Mouse (Mus musculus) midbrain, embryonic 16.5 days (tissue): ENCODE data around the gene Lhpp. TPM values are rescaled to one million over a fixed set of nuclear protein-coding genes. Genes with fewer than 3 reads are reported as not detected.

Experiments used
- ATAC-seq: fragments of 200-750 bp; cut with Nextera tagmentation; 2 replicates; pipeline ENCODE4 v1.8.0; 2017; ENCODE audit warnings: moderate TSS enrichment
- H3K27ac ChIP-seq: fragments of 300-500 bp; sonication (generic); 2 replicates; pipeline ENCODE4 v1.5.1; 2014; ENCODE audit warnings: mild to moderate bottlenecking, low read length, mixed read lengths
- H3K27me3 ChIP-seq: fragments of 300-500 bp; sonication (generic); 2 replicates; pipeline ENCODE4 v1.6.1; 2014; ENCODE audit warnings: low read depth, low read length, mixed read lengths; ENCODE audit not compliant: control insufficient read depth, insufficient read depth
- H3K36me3 ChIP-seq: fragments of 300-500 bp; sonication (generic); 2 replicates; pipeline ENCODE4 v1.6.1; 2014; ENCODE audit warnings: mild to moderate bottlenecking, low read length, moderate library complexity, mixed read lengths; ENCODE audit not compliant: control insufficient read depth, insufficient read depth
- H3K4me1 ChIP-seq: fragments of 300-500 bp; sonication (generic); 2 replicates; pipeline ENCODE4 v1.6.1; 2014; ENCODE audit warnings: mild to moderate bottlenecking, low read length, mixed read lengths; ENCODE audit not compliant: control insufficient read depth, insufficient read depth
- H3K4me2 ChIP-seq: fragments of 300-500 bp; sonication (generic); 2 replicates; pipeline ENCODE4 v1.6.1; 2014; ENCODE audit warnings: mild to moderate bottlenecking, low read length, mixed read lengths
- H3K4me3 ChIP-seq: fragments of 300-500 bp; sonication (generic); 2 replicates; pipeline ENCODE4 v1.5.1; 2014; ENCODE audit warnings: low read depth, mild to moderate bottlenecking, low read length, moderate library complexity, mixed read lengths
- H3K9ac ChIP-seq: fragments of 300-500 bp; sonication (generic); 2 replicates; pipeline ENCODE4 v1.6.1; 2014; ENCODE audit warnings: low read depth, low read length, mixed read lengths
- H3K9me3 ChIP-seq: fragments of 300-500 bp; sonication (generic); replicated peaks from 2 replicates; pipeline ENCODE4 v1.6.1; 2014; ENCODE audit warnings: mild to moderate bottlenecking, low read length, mixed read lengths; ENCODE audit not compliant: control insufficient read depth, poor library complexity, severe bottlenecking
- WGBS: fragments of 180-500 bp; shearing (Covaris S2); extraction: QIAGEN DNeasy Blood & Tissue Kit; methylation state at CpG from one replicate; pipeline ENCODE4 v1.1.7; 2014; 5-methylcytosine and 5-hydroxymethylcytosine counted together
- polyA plus RNA-seq: library from polyadenylated mRNA; unstranded; fragments of >200 nt; fragmentation: Nextera tagmentation; extraction: Ambion mirVana; gene quantifications from 2 replicates; pipeline ENCODE4 v1.2.1, GENCODE M21; 2015

Lhpp gene
- polyA plus RNA-seq, 1 experiment from 2014 or later, result 51.3 TPM

GRCm38 (mm10) chr7:132665664-132666382 is 55.4 kb downstream of the Lhpp start:
- H3K4me1 ChIP-seq, result no peaks in the 10 kb centered on the region
- no peak overlapping the region for H3K4me3 ChIP-seq
- ATAC-seq, result no peak
- no peak overlapping the region for H3K9ac ChIP-seq
- H3K27me3 ChIP-seq, result no peaks in the 10 kb centered on the region
- H3K36me3 ChIP-seq, result no peaks in the 10 kb centered on the region
- no peak overlapping the region for H3K27ac ChIP-seq
- WGBS, result 34% methylated on average over 7 of the region's 8 CpGs
- no peak overlapping the region for H3K4me2 ChIP-seq
- no peaks in the 10 kb centered on the region for H3K9me3 ChIP-seq

DNA sequence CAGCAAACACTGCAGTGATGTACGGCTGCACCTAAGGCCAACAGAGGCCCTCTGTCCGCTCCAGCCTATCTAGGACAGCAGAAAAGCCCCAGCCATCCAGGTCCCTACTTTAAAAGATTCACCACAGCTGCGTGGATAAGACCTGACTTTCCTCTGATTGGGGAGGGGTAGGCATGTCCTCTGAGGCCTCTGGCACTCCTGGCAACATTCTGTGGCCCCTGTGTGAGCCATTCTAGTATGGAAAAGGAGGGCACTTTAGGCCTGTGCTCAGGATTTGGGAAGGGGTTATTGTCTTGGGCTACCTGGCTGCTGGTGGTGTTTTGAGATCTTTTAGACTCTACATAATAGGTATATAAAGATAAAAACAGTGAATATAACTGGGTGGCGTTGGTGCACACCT is 56.1 kb downstream of the Lhpp start:
- no peak overlapping the region for H3K4me2 ChIP-seq
- H3K27me3 ChIP-seq, result no peaks in the 10 kb centered on the region
- H3K4me3 ChIP-seq, result no peak overlapping the region
- H3K4me1 ChIP-seq, result no peaks in the 10 kb centered on the region
- no peaks in the 10 kb centered on the region for H3K9me3 ChIP-seq
- no peaks in the 10 kb centered on the region for H3K36me3 ChIP-seq
- H3K9ac ChIP-seq, result no peak overlapping the region
- 73% methylated on average over 4 of the region's 4 CpGs for WGBS
- H3K27ac ChIP-seq, result no peak overlapping the region
- ATAC-seq, result no peak

DNA sequence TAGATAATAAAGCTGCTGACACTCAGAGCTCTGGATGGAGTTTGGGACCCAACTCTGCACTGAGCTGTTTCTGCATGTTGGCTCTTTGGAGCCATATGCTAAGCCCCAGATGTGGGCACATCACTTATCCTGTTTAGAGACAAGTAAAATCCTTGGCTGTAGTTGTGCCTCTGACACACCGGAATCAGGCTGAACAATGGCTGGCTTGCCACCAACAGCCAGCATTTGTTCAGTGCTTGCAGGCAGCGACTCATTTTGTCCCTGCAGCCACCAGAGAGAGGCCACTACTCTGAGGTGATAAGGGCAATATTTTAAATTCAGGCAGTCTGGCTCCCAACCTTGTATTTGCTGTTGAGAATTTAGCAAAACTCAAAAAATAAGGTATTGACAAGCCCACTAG is 58.2 kb downstream of the Lhpp start:
- Histone ChIP-seq H3K27ac (no peak overlapping the region), H3K4me1 (no peaks in the 10 kb centered on the region), H3K36me3 (no peaks in the 10 kb centered on the region), H3K9me3 (no peaks in the 10 kb centered on the region), H3K27me3 (no peaks in the 10 kb centered on the region), H3K4me3 (no peak overlapping the region), H3K4me2 (no peak overlapping the region), H3K9ac (no peak overlapping the region)
- ATAC-seq, result no peak
- 68% methylated on average over 2 of the region's 2 CpGs for WGBS

GRCm38 (mm10) chr7:132669999-132670862 is 59.8 kb downstream of the Lhpp start:
- no peak overlapping the region for H3K4me3 ChIP-seq
- no peak for ATAC-seq
- H3K4me2 ChIP-seq, result no peak overlapping the region
- no peak overlapping the region for H3K9ac ChIP-seq
- 85% methylated on average over 20 of the region's 20 CpGs for WGBS
- no peaks in the 10 kb centered on the region for H3K4me1 ChIP-seq
- H3K27me3 ChIP-seq, result no peaks in the 10 kb centered on the region
- no peaks in the 10 kb centered on the region for H3K36me3 ChIP-seq
- no peak overlapping the region for H3K27ac ChIP-seq
- no peaks in the 10 kb centered on the region for H3K9me3 ChIP-seq

DNA sequence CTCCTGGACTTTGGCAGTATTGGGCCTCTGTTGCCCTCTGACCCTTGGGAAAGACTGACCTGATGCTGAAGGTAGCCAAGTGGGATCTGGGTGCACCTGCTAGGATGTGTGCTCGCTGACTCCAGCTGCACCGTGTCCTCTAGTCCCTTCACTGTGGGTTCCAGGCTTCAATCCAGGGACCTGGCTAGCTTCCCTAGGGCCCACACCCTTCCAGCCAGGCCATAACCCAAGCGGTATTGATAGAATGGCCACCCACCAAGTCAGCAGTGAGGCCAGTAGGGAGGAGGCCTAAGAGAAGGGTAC is 60.4 kb downstream of the Lhpp start:
- WGBS, result 93% methylated on average over 3 of the region's 3 CpGs
- ATAC-seq, result no peak
- Histone ChIP-seq H3K27ac (no peak overlapping the region), H3K4me2 (no peak overlapping the region), H3K9me3 (no peaks in the 10 kb centered on the region), H3K4me3 (no peak overlapping the region), H3K9ac (no peak overlapping the region), H3K27me3 (no peaks in the 10 kb centered on the region), H3K4me1 (no peaks in the 10 kb centered on the region), H3K36me3 (no peaks in the 10 kb centered on the region)

DNA sequence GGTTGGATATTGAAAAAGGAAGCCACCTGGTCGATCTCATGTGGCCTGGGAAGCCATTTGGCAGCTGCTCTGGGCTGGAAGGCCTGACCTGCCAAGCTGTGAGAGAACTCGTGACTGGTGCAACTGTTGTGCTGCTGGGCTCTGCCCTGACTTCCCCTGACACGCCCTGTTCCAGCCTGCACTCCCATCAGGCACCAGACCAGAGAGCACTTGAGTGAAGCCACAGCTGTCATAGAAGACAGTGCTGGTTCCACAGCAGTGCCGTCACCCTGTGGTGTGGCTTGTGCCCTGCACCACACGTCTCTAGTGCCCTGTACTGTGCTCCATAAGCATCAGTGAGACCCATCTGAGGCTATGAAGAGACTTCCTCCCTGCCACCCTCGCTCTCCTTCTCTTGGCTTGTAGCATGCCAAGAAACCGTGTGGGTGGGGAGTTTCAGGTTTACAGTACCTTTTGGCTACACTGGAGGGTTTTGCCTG is 62.1 kb downstream of the Lhpp start:
- ATAC-seq, result no peak

GRCm38 (mm10) chr7:132673931-132674755 is 63.7 kb downstream of the Lhpp start:
- Histone ChIP-seq H3K36me3 (no peaks in the 10 kb centered on the region), H3K27ac (no peak overlapping the region), H3K4me1 (no peaks in the 10 kb centered on the region), H3K4me3 (no peak overlapping the region), H3K9me3 (no peaks in the 10 kb centered on the region), H3K27me3 (no peaks in the 10 kb centered on the region), H3K9ac (no peak overlapping the region), H3K4me2 (no peak overlapping the region)
- 58% methylated on average over 17 of the region's 17 CpGs for WGBS
- no peak for ATAC-seq

More for the DNA sequence above, 62.1 kb downstream of the Lhpp start:
- WGBS, result 79% methylated on average over 7 of the region's 7 CpGs
- Histone ChIP-seq H3K27me3 (no peaks in the 10 kb centered on the region), H3K9ac (no peak overlapping the region), H3K9me3 (no peaks in the 10 kb centered on the region), H3K27ac (no peak overlapping the region), H3K36me3 (no peaks in the 10 kb centered on the region), H3K4me1 (no peaks in the 10 kb centered on the region), H3K4me3 (no peak overlapping the region), H3K4me2 (no peak overlapping the region)

GRCm38 (mm10) chr7:132675922-132676321 is 65.5 kb downstream of the Lhpp start:
- Histone ChIP-seq H3K36me3 (no peaks in the 10 kb centered on the region), H3K4me2 (no peak overlapping the region), H3K4me1 (no peaks in the 10 kb centered on the region), H3K9ac (no peak overlapping the region), H3K27ac (no peak overlapping the region), H3K27me3 (no peaks in the 10 kb centered on the region), H3K9me3 (no peaks in the 10 kb centered on the region), H3K4me3 (no peak overlapping the region)
- no peak for ATAC-seq
- WGBS, result 91% methylated on average over 2 of the region's 2 CpGs
